Mouse (Mus musculus): Measurements from ENCODE around the gene Atcay. TPM values are rescaled to one million over a fixed set of nuclear protein-coding genes. Genes with fewer than 3 reads are reported as not detected.

The Atcay gene
- polyA plus RNA-seq, 1 experiment from 2014 or later, result 0.02 TPM

GRCm38 (mm10) chr10:81154736-81155135 lies 75.9 kb downstream of the Atcay start:
- WGBS (ENCODE audit: insufficient replicate concordance), result 89% methylated on average over 6 of the region's 6 CpGs
- H3K27ac ChIP-seq (ENCODE audit: low read length), result no peak overlapping the region
- no peaks in the 10 kb centered on the region for H3K27me3 ChIP-seq (ENCODE audit: control insufficient read depth, insufficient read depth, low read depth, low read length)
- H3K36me3 ChIP-seq (ENCODE audit: control insufficient read depth, insufficient read depth), result peaks cover 63% of the 10 kb centered on the region
- no peak for ATAC-seq (ENCODE audit: low read depth)
- no peak overlapping the region for H3K4me2 ChIP-seq (ENCODE audit: low read depth, low read length)
- H3K4me1 ChIP-seq (ENCODE audit: control insufficient read depth, low read depth, low read length), result peaks cover 12% of the 10 kb centered on the region
- no peaks in the 10 kb centered on the region for H3K9me3 ChIP-seq (replicated peaks; ENCODE audit: control insufficient read depth, low read length)
- H3K9ac ChIP-seq (ENCODE audit: low read depth, low read length), result no peak overlapping the region
- no peak overlapping the region for H3K4me3 ChIP-seq (ENCODE audit: low read depth, low read length)

Small RNA genes within 50 kb of the gene (microRNA-seq; reads per million reads assigned to microRNA genes)
- 8.1 reads per million, percentile 23 among the genes with 10 or more reads in this experiment for gene Mir3057

Other genes with a start within 250 kb of the Atcay start
- 0.36 and 0.44 TPM in 2 replicates for gene Gng7, start 215.9 kb downstream of the Atcay start, polyA plus RNA-seq (2015; fragmentation: Nextera tagmentation; extraction: Ambion mirVana)
- not detected in 2 replicates for gene Diras1, start 205.2 kb downstream of the Atcay start, polyA plus RNA-seq (2015; fragmentation: Nextera tagmentation; extraction: Ambion mirVana)
- gene Slc39a3, start 193.4 kb downstream of the Atcay start, polyA plus RNA-seq (2015; fragmentation: Nextera tagmentation; extraction: Ambion mirVana), result 5.5 TPM in 2 replicates
- 55.3 and 57.3 TPM in 2 replicates for gene Sgta, start 170.7 kb downstream of the Atcay start, polyA plus RNA-seq (2015; fragmentation: Nextera tagmentation; extraction: Ambion mirVana)
- 15.5 and 16.6 TPM in 2 replicates for gene Thop1, start 160.8 kb downstream of the Atcay start, polyA plus RNA-seq (2015; fragmentation: Nextera tagmentation; extraction: Ambion mirVana)
- 39.9 and 45.9 TPM in 2 replicates for gene Creb3l3, start 132.0 kb downstream of the Atcay start, polyA plus RNA-seq (2015; fragmentation: Nextera tagmentation; extraction: Ambion mirVana)
- 93.8 and 100 TPM in 2 replicates for gene Map2k2, start 124.9 kb downstream of the Atcay start, polyA plus RNA-seq (2015; fragmentation: Nextera tagmentation; extraction: Ambion mirVana)
- gene Zbtb7a, start 95.6 kb downstream of the Atcay start, polyA plus RNA-seq (2015; fragmentation: Nextera tagmentation; extraction: Ambion mirVana), result 30.0 and 35.0 TPM in 2 replicates
- 21.8 and 22.1 TPM in 2 replicates for gene Pias4, start 62.9 kb downstream of the Atcay start, polyA plus RNA-seq (2015; fragmentation: Nextera tagmentation; extraction: Ambion mirVana)
- gene Eef2, start 54.2 kb downstream of the Atcay start, polyA plus RNA-seq (2015; fragmentation: Nextera tagmentation; extraction: Ambion mirVana), result 266 and 282 TPM in 2 replicates
- gene Dapk3, start 47.8 kb downstream of the Atcay start, polyA plus RNA-seq (2015; fragmentation: Nextera tagmentation; extraction: Ambion mirVana), result 11.0 and 12.2 TPM in 2 replicates
- not detected in 2 replicates for gene 4930442H23Rik, start 47.0 kb downstream of the Atcay start, polyA plus RNA-seq (2015; fragmentation: Nextera tagmentation; extraction: Ambion mirVana)
- gene Nmrk2, start 28.8 kb downstream of the Atcay start, polyA plus RNA-seq (2015; fragmentation: Nextera tagmentation; extraction: Ambion mirVana), result 0.05 TPM in 1 of 2 replicates, not detected in the other
- gene Zfr2, start 2.3 kb upstream of the Atcay start, polyA plus RNA-seq (2015; fragmentation: Nextera tagmentation; extraction: Ambion mirVana), result 0.59 and 1.1 TPM in 2 replicates
- 1.6 and 1.8 TPM in 2 replicates for gene Matk, start 22.1 kb upstream of the Atcay start, polyA plus RNA-seq (2015; fragmentation: Nextera tagmentation; extraction: Ambion mirVana)
- gene Mrpl54, start 36.1 kb upstream of the Atcay start, polyA plus RNA-seq (2015; fragmentation: Nextera tagmentation; extraction: Ambion mirVana), result 80.0 and 88.1 TPM in 2 replicates
- 24.2 and 26.3 TPM in 2 replicates for gene Apba3, start 36.1 kb upstream of the Atcay start, polyA plus RNA-seq (2015; fragmentation: Nextera tagmentation; extraction: Ambion mirVana)
- 0.82 and 1.4 TPM in 2 replicates for gene Tjp3, start 60.7 kb upstream of the Atcay start, polyA plus RNA-seq (2015; fragmentation: Nextera tagmentation; extraction: Ambion mirVana)
- 13.9 and 14.7 TPM in 2 replicates for gene Pip5k1c, start 62.1 kb upstream of the Atcay start, polyA plus RNA-seq (2015; fragmentation: Nextera tagmentation; extraction: Ambion mirVana)
- gene Cactin, start 90.3 kb upstream of the Atcay start, polyA plus RNA-seq (2015; fragmentation: Nextera tagmentation; extraction: Ambion mirVana), result 18.4 and 18.7 TPM in 2 replicates
- 4.3 and 4.5 TPM in 2 replicates for gene Tbxa2r, start 97.9 kb upstream of the Atcay start, polyA plus RNA-seq (2015; fragmentation: Nextera tagmentation; extraction: Ambion mirVana)
- not detected in 2 replicates for gene Gipc3, start 112.4 kb upstream of the Atcay start, polyA plus RNA-seq (2015; fragmentation: Nextera tagmentation; extraction: Ambion mirVana)
- gene Hmg20b, start 119.6 kb upstream of the Atcay start, polyA plus RNA-seq (2015; fragmentation: Nextera tagmentation; extraction: Ambion mirVana), result 19.8 and 22.5 TPM in 2 replicates
- gene Mfsd12, start 126.7 kb upstream of the Atcay start, polyA plus RNA-seq (2015; fragmentation: Nextera tagmentation; extraction: Ambion mirVana), result 9.2 and 11.9 TPM in 2 replicates
- gene 4930404N11Rik, start 135.0 kb upstream of the Atcay start, polyA plus RNA-seq (2015; fragmentation: Nextera tagmentation; extraction: Ambion mirVana), result 1.9 and 2.5 TPM in 2 replicates
- gene Fzr1, start 147.7 kb upstream of the Atcay start, polyA plus RNA-seq (2015; fragmentation: Nextera tagmentation; extraction: Ambion mirVana), result 128 and 138 TPM in 2 replicates
- 46.3 and 48.3 TPM in 2 replicates for gene Dohh, start 153.6 kb upstream of the Atcay start, polyA plus RNA-seq (2015; fragmentation: Nextera tagmentation; extraction: Ambion mirVana)
- 0.54 and 0.55 TPM in 2 replicates for gene Gm48551, start 153.6 kb upstream of the Atcay start, polyA plus RNA-seq (2015; fragmentation: Nextera tagmentation; extraction: Ambion mirVana)
- gene Gm48552, start 158.2 kb upstream of the Atcay start, polyA plus RNA-seq (2015; fragmentation: Nextera tagmentation; extraction: Ambion mirVana), result 0.44 and 0.48 TPM in 2 replicates
- gene Smim24, start 162.2 kb upstream of the Atcay start, polyA plus RNA-seq (2015; fragmentation: Nextera tagmentation; extraction: Ambion mirVana), result 1.7 and 4.1 TPM in 2 replicates
- 10.2 and 12.0 TPM in 2 replicates for gene Nfic, start 224.8 kb upstream of the Atcay start, polyA plus RNA-seq (2015; fragmentation: Nextera tagmentation; extraction: Ambion mirVana)

Measured in liver, embryonic 16.5 days (tissue).